Mouse (Mus musculus) large intestine, adult 2 months (tissue): ENCODE results near the gene Fbxw8. TPM values are rescaled to one million over a fixed set of nuclear protein-coding genes. Genes with fewer than 3 reads are reported as not detected.

Experiments used
- DNase-seq: peaks from one replicate; pipeline ENCODE4 v3.0.0-alpha.2; 2012; ENCODE audit warnings: low read depth, low spot score
- WGBS: fragments of 180-500 bp; shearing (Covaris S2); methylation state at CpG from one replicate; pipeline ENCODE4 v1.1.7; 2018; 5-methylcytosine and 5-hydroxymethylcytosine counted together
- polyA plus RNA-seq: library from polyadenylated mRNA; depleted of rRNA; stranded (reverse); fragments of >200 nt; gene quantifications from 2 replicates; pipeline ENCODE4 v1.2.3, GENCODE M21; 2012

Fbxw8 gene
- polyA plus RNA-seq, 1 experiment, result 29.4 TPM

GRCm38 (mm10) chr5:118083060-118083638 is 72.1 kb downstream of the Fbxw8 start:
- no peak for DNase-seq
- WGBS, result 57% methylated on average over 12 of the region's 12 CpGs

DNA sequence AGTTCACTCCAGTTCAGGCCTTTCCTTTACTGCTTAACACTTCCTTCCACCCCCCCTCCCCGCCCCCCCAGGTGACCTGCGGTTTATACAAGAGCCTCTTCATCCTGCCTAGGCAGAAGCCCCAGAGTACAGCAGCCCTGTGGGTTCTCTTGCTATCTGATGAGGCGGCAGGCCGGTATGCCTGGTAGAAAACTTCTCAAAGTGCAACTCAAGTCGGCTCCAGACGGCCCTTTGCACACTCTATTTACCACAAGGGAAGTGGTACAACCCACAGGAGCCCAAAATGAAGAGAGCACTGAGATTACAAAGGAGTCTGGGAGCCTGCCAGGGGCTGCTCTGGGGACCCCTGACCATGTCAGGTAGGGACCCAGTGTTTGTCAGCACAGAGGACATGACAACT is 73.3 kb downstream of the Fbxw8 start:
- no peak for DNase-seq
- 78% methylated on average over 6 of the region's 6 CpGs for WGBS

GRCm38 (mm10) chr5:118081374-118081949 is 73.8 kb downstream of the Fbxw8 start:
- whole genome bisulfite sequencing, result 85% methylated on average over 9 of the region's 9 CpGs
- DNase-seq, result no peak

GRCm38 (mm10) chr5:118079839-118080250 is 75.4 kb downstream of the Fbxw8 start:
- no peak for DNase-seq
- 87% methylated on average over 11 of the region's 11 CpGs for WGBS

- DNase-seq, result no peak
- WGBS, result 81% methylated on average over 6 of the region's 6 CpGs
Measured at GRCm38 (mm10) chr5:118079354-118079753, 75.9 kb downstream of the Fbxw8 start.

- DNase-seq, result no peak
- WGBS, result 84% methylated on average over 6 of the region's 6 CpGs
Measured at GRCm38 (mm10) chr5:118078550-118078949, 76.7 kb downstream of the Fbxw8 start.

GRCm38 (mm10) chr5:118076721-118077592 is 78.3 kb downstream of the Fbxw8 start:
- no peak for DNase-seq
- 86% methylated on average over 15 of the region's 15 CpGs for WGBS

DNA sequence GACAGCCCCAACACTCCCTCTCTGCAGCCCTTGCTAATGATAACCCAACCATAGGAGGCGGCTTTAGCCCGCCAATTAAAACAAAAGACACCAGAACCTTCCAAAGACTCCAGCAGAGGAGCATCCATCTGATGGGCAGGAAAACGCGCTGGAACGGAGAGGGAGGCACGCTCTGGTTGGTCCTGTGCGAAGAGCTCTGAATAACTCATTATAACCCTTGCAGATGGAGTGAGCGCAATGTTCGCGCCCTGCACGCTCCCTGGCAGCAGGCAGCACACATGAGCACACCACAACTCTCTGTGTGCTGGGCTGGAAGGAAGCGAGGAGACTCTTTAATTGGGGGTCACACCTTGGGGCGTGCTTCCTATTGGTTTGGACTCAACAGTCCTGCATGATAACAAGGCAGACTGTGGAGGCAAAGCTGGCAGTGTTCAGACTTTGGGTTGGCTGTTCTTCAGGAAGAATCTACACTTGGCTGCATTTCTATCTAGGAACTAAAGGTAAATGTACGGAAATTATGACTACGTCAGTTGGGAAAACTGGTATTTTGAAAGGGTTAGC is 82.0 kb downstream of the Fbxw8 start:
- WGBS, result 88% methylated on average over 15 of the region's 15 CpGs
- no peak for DNase-seq

- DNase-seq, result no peak
- WGBS, result 82% methylated on average over 5 of the region's 5 CpGs
Measured at GRCm38 (mm10) chr5:118071766-118072165, 83.5 kb downstream of the Fbxw8 start.

- WGBS, result 40% methylated on average over 9 of the region's 9 CpGs
- DNase-seq, result peak; percentile 32
Measured at GRCm38 (mm10) chr5:118069315-118069714, 85.9 kb downstream of the Fbxw8 start.

DNA sequence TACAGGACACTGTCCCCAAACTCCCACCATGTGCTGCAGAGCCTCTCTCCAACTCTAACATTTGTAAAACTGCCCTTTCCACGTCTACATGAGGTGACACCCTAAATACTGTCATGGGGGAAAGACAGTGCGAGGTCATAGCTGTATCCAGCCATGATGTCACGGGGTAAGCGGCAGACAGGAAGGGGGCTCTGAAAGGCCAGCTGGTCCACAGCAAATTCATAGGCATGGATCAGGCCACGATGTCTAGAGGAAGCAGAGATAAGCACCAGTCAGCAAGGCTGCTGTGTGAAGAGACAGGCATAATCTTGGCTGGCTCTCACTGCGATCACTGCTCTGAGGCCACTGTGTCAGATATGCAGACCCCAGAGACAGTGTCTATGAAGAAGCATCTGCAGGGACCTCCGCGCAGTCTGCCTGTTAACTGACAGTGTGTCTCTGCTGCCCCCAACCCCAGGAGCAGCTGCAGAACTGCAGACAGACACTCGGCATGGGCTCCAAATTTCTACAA is 87.2 kb downstream of the Fbxw8 start:
- whole genome bisulfite sequencing, result 88% methylated on average over 9 of the region's 9 CpGs
- no peak for DNase-seq

- peak; percentile 40 for DNase-seq
- WGBS, result 29% methylated on average over 4 of the region's 4 CpGs
Measured at GRCm38 (mm10) chr5:118067572-118067971, 87.7 kb downstream of the Fbxw8 start.

DNA sequence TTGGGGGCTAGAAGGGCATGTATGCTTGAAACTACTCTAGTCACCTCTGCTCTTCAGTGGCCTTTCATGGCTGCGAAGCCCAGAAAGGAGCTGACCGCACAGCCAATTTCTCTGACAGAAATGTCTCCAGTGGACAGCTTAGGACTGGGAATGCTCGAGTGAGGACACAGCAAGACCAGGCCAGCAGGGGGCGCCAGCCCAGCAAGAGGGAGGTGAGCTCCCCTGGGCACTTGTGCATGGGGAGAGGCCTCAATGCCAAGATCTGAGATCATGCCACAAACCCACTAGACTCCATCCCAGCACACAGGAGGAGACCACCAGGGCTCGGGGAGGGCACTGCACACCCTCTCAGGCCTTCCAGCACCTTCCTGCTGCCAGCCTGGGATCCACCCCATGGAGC is 88.4 kb downstream of the Fbxw8 start:
- WGBS, result 66% methylated on average over 5 of the region's 5 CpGs

DNA sequence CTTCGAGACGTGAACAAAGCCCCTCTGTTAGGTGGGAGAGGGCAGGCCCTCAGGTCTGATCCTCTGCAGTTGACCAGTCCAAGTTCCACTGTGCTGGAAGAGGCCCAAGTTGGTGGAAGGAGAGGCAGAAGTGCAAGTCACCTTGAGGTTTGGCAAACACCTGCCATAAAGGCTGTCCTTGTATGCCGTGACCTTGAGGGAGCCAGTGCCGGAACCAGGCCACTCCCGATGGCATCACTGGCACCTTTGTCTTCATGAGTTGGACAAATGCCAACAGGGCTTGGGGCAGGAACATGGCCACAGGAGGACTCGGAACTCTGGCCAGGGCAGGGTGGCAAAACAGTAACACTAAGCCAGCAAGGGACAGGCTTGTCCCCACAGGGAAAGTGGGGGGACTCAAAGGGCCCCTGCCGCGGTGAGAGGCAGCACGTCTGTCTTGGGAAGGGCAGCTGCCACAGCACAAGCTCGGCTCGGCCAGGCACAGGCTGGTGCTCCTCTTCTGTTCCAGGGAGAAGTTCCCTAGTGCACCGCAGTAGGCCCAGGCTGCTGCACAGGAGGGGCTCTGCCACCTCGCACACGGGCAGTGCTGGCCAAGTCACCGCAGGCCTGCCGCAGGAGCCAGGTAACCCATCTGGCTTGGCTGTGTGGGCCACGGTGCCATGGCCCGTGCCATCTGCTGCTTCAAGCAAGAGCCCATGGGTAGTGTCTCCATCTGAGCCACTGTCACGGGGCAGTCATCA is 89.6 kb downstream of the Fbxw8 start:
- DNase-seq, result peak; percentile 57
- 52% methylated on average over 19 of the region's 19 CpGs for WGBS

More for the DNA sequence above, 88.4 kb downstream of the Fbxw8 start:
- DNase-seq, result peak; percentile 39

DNA sequence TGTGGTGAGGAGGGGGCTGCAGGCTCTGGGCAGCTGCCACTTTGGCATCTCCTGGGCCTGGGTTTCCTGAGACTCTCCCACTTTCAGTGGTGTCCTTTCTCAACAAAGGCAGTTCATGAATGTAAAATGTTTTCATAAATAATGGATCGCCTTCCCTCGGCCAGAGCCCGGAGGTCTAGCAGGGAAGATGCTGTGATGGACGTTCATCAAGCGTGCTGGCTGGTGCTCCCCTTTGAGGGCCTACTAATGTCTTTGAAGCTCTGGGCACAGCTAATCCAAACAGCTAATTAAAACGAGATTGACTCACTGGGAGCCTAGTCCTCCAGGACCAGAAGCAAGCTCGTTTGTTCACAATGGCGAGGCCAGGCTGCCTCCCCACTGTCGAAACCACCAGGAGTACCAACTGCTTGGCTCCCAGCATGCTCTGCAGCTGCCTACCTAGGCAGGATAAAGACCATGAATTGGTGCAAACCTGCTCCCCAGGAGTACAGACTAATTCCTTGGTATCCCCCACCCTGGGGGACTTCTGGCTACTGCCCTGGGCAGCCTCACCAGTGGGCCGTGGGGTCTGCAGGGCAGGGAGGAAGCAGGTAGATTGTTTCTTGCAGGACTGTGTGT is 90.9 kb downstream of the Fbxw8 start:
- DNase-seq, result no peak
- 81% methylated on average over 10 of the region's 10 CpGs for WGBS

GRCm38 (mm10) chr5:118063181-118063621 is 92.1 kb downstream of the Fbxw8 start:
- DNase-seq, result no peak
- WGBS, result 64% methylated on average over 8 of the region's 8 CpGs

DNA sequence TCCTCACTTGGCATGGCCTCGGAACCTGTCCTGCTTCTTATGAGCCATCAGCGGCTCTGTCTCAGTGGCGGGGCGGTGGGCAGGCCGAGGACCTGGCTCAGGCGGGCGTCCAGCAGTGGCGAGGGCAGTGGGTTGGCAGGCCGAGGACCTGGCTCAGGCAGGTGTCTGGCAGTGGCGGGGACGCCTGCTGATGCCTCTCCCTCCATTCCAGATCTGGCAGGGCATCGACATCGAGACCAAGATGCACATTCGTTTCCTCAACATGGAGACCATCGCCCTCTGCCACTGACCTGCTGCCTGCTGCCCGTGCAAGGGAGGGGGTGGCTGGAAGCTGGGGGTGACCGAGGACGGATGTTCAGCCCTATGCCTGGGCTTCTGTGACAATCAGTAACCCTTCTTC is 93.9 kb downstream of the Fbxw8 start:
- 94% methylated on average over 18 of the region's 18 CpGs for WGBS
- DNase-seq, result no peak

DNA sequence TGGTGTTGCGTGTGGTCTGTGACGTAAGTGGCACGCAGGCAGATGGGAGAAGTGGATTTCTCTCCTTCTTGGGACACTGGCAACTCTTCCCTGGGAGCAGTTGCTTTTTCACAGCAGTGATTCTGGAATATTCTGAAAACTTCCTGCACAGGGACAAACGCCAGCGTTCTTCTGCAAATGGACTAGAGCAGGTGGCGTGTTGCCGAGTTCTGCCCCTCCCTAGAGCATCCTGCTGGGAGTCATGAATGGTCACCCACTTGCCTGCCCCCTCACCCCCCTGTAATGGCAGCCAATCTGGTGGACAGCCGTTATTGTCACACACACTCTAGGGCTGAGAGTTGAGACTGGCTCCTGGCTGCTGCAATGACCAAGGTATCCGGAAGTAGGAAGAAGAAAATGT is 95.6 kb downstream of the Fbxw8 start:
- 76% methylated on average over 9 of the region's 9 CpGs for WGBS
- no peak for DNase-seq

GRCm38 (mm10) chr5:118058858-118059257 is 96.4 kb downstream of the Fbxw8 start:
- WGBS, result 86% methylated on average over 10 of the region's 10 CpGs

More at GRCm38 (mm10) chr5:118058858-118059257, 96.4 kb downstream of the Fbxw8 start:
- no peak for DNase-seq
